Mouse (Mus musculus) embryonic facial prominence, embryonic 12.5 days (tissue): Measurements from ENCODE around the gene AC153137.1. TPM values are rescaled to one million over a fixed set of nuclear protein-coding genes. Genes with fewer than 3 reads are reported as not detected.

Experiments used
- ATAC-seq: fragments of 200-750 bp; cut with Nextera tagmentation; 2 replicates; pipeline ENCODE4 v1.8.0; 2017; ENCODE audit not compliant: insufficient number of reproducible peaks, insufficient read depth, low FRiP score, low TSS enrichment
- H3K27ac ChIP-seq: fragments of 300-500 bp; sonication (generic); 2 replicates; pipeline ENCODE4 v1.5.1; 2016; ENCODE audit warnings: mild to moderate bottlenecking
- H3K27me3 ChIP-seq: fragments of 300-500 bp; sonication (generic); 2 replicates; pipeline ENCODE4 v1.6.1; 2016; ENCODE audit warnings: mild to moderate bottlenecking, moderate library complexity
- H3K36me3 ChIP-seq: fragments of 300-500 bp; sonication (generic); 2 replicates; pipeline ENCODE4 v1.6.1; 2016; ENCODE audit warnings: mild to moderate bottlenecking
- H3K4me1 ChIP-seq: fragments of 300-500 bp; sonication (generic); 2 replicates; pipeline ENCODE4 v1.6.1; 2016
- H3K4me2 ChIP-seq: fragments of 300-500 bp; sonication (generic); replicated peaks from 2 replicates; pipeline ENCODE4 v1.6.1; 2016; ENCODE audit warnings: mild to moderate bottlenecking, moderate library complexity
- H3K4me3 ChIP-seq: fragments of 300-500 bp; sonication (generic); 2 replicates; pipeline ENCODE4 v1.5.1; 2016; ENCODE audit warnings: mild to moderate bottlenecking
- H3K9ac ChIP-seq: fragments of 300-500 bp; sonication (generic); 2 replicates; pipeline ENCODE4 v1.6.1; 2016; ENCODE audit warnings: mild to moderate bottlenecking, moderate library complexity
- H3K9me3 ChIP-seq: fragments of 300-500 bp; sonication (generic); 2 replicates; pipeline ENCODE4 v1.6.1; 2016; ENCODE audit warnings: mild to moderate bottlenecking, moderate library complexity
- WGBS: fragments of 180-500 bp; shearing (Covaris S2); methylation state at CpG from one replicate; pipeline ENCODE4 v1.1.7; 2016; 5-methylcytosine and 5-hydroxymethylcytosine counted together
- polyA plus RNA-seq: library from polyadenylated mRNA; unstranded; fragments of >200 nt; fragmentation: Nextera tagmentation; extraction: Ambion mirVana; gene quantifications from 2 replicates; pipeline ENCODE4 v1.2.1, GENCODE M21; 2016

AC153137.1 gene
- polyA plus RNA-seq, 1 experiment from 2014 or later = not detected

DNA sequence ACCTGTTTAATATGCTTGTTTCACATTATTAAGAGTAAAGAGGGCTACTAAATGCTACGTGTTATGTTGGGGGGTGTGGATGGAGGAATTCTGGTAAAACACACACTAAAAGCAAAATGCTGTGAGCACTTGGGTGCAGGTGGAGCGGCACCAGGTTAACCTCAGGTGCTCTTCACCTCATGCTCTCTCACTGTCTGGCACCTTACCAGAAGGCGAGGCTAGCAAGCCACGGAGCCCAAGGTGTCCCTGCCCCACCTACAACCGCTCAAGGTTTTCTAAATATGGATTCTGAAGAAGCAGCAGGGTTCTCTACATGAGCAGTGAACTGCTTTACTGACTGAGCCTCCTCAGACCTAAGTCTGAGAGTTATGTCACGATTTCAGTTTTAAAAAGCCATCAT, 32.6 kb downstream of the AC153137.1 start:
- H3K9ac ChIP-seq = no peak overlapping the region
- H3K4me1 ChIP-seq = peaks cover 3% of the 10 kb centered on the region
- no peak for ATAC-seq
- H3K4me3 ChIP-seq = no peak overlapping the region
- no peaks in the 10 kb centered on the region for H3K9me3 ChIP-seq
- no peak overlapping the region for H3K27ac ChIP-seq
- no peaks in the 10 kb centered on the region for H3K27me3 ChIP-seq
- peaks cover 22% of the 10 kb centered on the region for H3K36me3 ChIP-seq
- H3K4me2 ChIP-seq = no peak overlapping the region
- 95% methylated on average over 6 of the region's 6 CpGs for WGBS

- H3K27ac ChIP-seq = no peak overlapping the region
Observed at GRCm38 (mm10) chr1:30940571-30940970, 37.2 kb downstream of the AC153137.1 start.

GRCm38 (mm10) chr1:30938392-30938791, 39.4 kb downstream of the AC153137.1 start:
- Histone ChIP-seq H3K9ac (no peak overlapping the region), H3K9me3 (no peaks in the 10 kb centered on the region), H3K4me3 (no peak overlapping the region), H3K36me3 (peaks cover 3% of the 10 kb centered on the region; the same call in 1 of the 2 replicates), H3K27me3 (no peaks in the 10 kb centered on the region), H3K4me2 (no peak overlapping the region), H3K4me1 (no peaks in the 10 kb centered on the region), H3K27ac (no peak overlapping the region)
- no peak for ATAC-seq
- WGBS = 73% methylated on average over 5 of the region's 7 CpGs

More at GRCm38 (mm10) chr1:30940571-30940970, 37.2 kb downstream of the AC153137.1 start:
- H3K27me3 ChIP-seq = no peaks in the 10 kb centered on the region
- no peak for ATAC-seq
- no peak overlapping the region for H3K9ac ChIP-seq
- H3K4me2 ChIP-seq = no peak overlapping the region
- no peaks in the 10 kb centered on the region for H3K4me1 ChIP-seq
- H3K4me3 ChIP-seq = no peak overlapping the region
- WGBS = 84% methylated on average over 3 of the region's 3 CpGs
- no peaks in the 10 kb centered on the region for H3K9me3 ChIP-seq
- peaks cover 22% of the 10 kb centered on the region for H3K36me3 ChIP-seq

DNA sequence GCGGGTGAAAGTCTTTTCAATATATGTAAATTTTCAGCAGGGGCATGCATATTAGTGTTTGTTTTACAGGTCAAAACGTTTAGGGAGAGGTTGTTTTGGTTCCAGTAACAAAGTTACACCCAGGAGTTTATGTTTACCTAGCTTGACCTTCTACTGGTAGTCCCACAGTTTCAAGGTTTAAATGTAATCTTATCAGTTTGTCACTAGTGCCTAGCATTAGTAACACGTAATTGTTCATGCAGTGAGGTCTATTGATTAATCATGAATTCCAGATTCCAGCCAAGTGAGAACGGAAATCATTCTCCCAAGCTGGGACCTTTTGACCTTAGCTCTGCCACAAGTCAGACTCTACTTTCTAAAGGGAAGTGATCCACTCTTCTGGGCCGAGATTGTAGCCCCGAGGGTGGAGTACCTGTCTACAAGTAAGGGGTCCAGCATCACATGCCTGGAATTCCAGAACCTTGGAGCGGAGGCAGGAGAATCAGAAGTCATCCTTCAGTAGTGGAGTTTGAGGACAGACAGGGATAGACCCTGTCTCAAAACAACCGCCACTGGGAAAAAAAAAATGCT, 40.3 kb downstream of the AC153137.1 start:
- Histone ChIP-seq H3K27ac (no peak overlapping the region), H3K9me3 (no peaks in the 10 kb centered on the region), H3K4me1 (no peaks in the 10 kb centered on the region), H3K4me2 (no peak overlapping the region), H3K9ac (no peak overlapping the region), H3K4me3 (no peak overlapping the region), H3K36me3 (no peaks in the 10 kb centered on the region), H3K27me3 (no peaks in the 10 kb centered on the region)
- ATAC-seq = no peak
- WGBS = 42% methylated on average over 8 of the region's 8 CpGs

DNA sequence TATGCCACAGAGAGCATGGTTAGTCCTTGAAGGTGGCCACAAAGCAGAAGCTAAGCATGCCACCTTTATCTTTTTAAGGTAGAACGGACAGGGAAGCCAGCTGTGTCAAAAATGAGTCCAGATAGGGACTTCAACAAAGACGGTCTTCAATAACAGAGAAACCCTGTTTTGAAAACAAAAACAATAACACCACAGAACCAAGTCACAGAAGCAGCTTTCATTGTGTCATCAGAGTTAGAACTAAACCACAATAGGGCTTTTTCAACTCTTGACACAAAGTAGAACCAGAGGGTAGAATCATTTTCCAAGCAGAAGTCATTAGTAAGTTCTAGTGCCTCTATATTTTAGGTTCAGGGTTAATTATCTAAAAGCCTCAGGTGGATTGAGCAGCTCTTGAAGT, 41.3 kb downstream of the AC153137.1 start:
- H3K9ac ChIP-seq = no peak overlapping the region
- H3K4me3 ChIP-seq = no peak overlapping the region
- no peaks in the 10 kb centered on the region for H3K36me3 ChIP-seq
- no peak overlapping the region for H3K27ac ChIP-seq
- WGBS = 75% methylated on average over 2 of the region's 2 CpGs
- H3K27me3 ChIP-seq = no peaks in the 10 kb centered on the region
- ATAC-seq = no peak
- H3K9me3 ChIP-seq = no peaks in the 10 kb centered on the region
- H3K4me2 ChIP-seq = no peak overlapping the region
- no peaks in the 10 kb centered on the region for H3K4me1 ChIP-seq

DNA sequence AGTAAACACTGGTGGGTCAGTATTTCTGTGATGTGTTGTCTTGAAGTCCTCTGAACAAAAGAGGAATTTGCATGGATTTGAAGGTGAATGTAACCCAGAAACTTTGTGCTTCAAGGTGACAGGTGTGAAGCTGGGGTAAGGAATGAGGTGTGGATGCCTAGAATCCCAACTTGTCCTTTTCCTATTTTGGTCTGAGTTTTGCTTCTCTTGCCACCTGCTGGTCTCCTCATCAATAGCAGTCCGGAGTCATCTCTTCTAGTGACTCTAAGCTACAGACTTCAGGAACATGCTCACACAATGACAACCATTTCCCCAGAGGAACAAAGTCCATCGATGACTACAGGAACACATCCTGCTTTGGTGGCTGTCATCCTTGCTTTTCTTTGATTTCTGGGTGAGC, 46.9 kb downstream of the AC153137.1 start:
- Histone ChIP-seq H3K27me3 (no peaks in the 10 kb centered on the region), H3K36me3 (no peaks in the 10 kb centered on the region), H3K4me2 (no peak overlapping the region), H3K4me3 (no peak overlapping the region), H3K27ac (no peak overlapping the region), H3K4me1 (no peaks in the 10 kb centered on the region), H3K9ac (no peak overlapping the region), H3K9me3 (no peaks in the 10 kb centered on the region)
- no peak for ATAC-seq
- WGBS = 70% methylated on average over 2 of the region's 2 CpGs

DNA sequence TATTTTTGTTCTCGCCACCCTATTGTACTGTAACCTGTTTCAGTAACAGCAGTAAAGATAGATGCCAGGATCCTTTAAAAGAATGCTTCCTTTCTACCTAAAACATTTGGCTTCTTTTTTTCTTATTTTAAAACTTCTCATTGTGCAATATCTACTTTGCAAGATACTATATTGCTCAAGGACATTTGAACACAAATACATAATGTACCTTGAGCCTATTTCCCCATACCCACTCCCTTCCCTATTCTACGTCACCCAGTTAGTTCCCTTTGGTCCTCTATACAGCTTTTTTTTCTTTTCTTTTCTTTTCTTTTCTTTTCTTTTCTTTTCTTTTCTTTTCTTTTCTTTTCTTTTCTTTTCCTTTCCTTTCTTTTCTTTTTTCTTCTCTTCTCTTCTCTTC, 47.6 kb downstream of the AC153137.1 start:
- no peak overlapping the region for H3K4me2 ChIP-seq
- no peak for ATAC-seq
- no peaks in the 10 kb centered on the region for H3K4me1 ChIP-seq
- H3K36me3 ChIP-seq = no peaks in the 10 kb centered on the region
- 93% methylated on average over 2 of the region's 2 CpGs for WGBS
- H3K4me3 ChIP-seq = no peak overlapping the region
- H3K27ac ChIP-seq = no peak overlapping the region
- H3K9ac ChIP-seq = no peak overlapping the region
- no peaks in the 10 kb centered on the region for H3K27me3 ChIP-seq
- H3K9me3 ChIP-seq = no peaks in the 10 kb centered on the region

Other genes with a start within 250 kb of the AC153137.1 start
- 46.2 and 48.2 TPM in 2 replicates for gene Phf3, start 104.0 kb downstream of the AC153137.1 start, polyA plus RNA-seq
- gene Lgsn, start 198.4 kb upstream of the AC153137.1 start, polyA plus RNA-seq = not detected in 2 replicates
- gene 4931428L18Rik, start 244.7 kb upstream of the AC153137.1 start, polyA plus RNA-seq = not detected in 2 replicates
- gene Pih1d3, start 244.9 kb upstream of the AC153137.1 start, polyA plus RNA-seq = not detected in 2 replicates